Comparison of ENCODE assay signal across 33 mouse cellular contexts in the genomic region with DNA sequence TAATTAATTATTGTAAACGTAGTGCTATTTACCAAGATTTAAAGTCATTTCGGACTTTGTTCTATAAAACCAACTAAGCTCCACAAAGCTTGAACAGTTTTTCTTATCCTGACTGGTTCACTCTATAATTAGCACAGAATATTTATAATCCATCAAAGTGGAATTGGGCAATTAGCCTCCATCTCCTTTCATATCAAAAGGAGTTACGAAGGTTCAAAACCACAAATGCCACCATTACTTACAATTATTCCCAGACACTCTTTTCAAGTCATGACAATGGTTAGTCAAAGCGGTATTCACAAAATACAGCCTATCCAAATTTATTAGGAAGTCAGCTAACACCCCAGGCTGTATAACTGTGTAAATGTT. TPM values are rescaled to one million over a fixed set of nuclear protein-coding genes. Genes with fewer than 3 reads are reported as not detected.
DNase-seq lines count a peak whose midpoint lies in the region; ATAC-seq and TF ChIP-seq lines count a peak whose summit lies in the region.
"Had no signal": no experiment of that assay in that cellular context is flagged by ENCODE, and none has a peak within 500 bp of the region (broad histone marks: within the 10 kb centered on the region; RNA-seq: fewer than 3 reads in every experiment).

No protein-coding gene starts in this region.

- H3K9me3 ChIP-seq in forebrain, embryonic 11.5 days (ENCODE audit: control insufficient read depth, low read length), result no peaks in the 10 kb centered on the region
- H3K9me3 ChIP-seq in forebrain, postnatal 0 days (ENCODE audit: low read length), result no peaks in the 10 kb centered on the region
- H3K9me3 ChIP-seq in forebrain, embryonic 14.5 days (replicated peaks; ENCODE audit: control insufficient read depth, low read length), result no peaks in the 10 kb centered on the region
- no peaks in the 10 kb centered on the region for H3K9me3 ChIP-seq in limb, embryonic 10.5 days (replicated peaks)
- H3K9me3 ChIP-seq: embryonic facial prominence, embryonic 12.5 days; embryonic facial prominence, embryonic 15.5 days; heart, embryonic 12.5 days; heart, embryonic 15.5 days had no signal

- H3K4me3 ChIP-seq in forebrain, embryonic 11.5 days (ENCODE audit: low read depth, low read length), result no peak overlapping the region
- no peak overlapping the region for H3K4me3 ChIP-seq in forebrain, postnatal 0 days (ENCODE audit: low read depth, low read length)
- no peak overlapping the region for H3K4me3 ChIP-seq in forebrain, embryonic 14.5 days (ENCODE audit: low read depth, low read length)
- H3K4me3 ChIP-seq in limb, embryonic 10.5 days, result no peak overlapping the region
- H3K4me3 ChIP-seq: embryonic facial prominence, embryonic 12.5 days; embryonic facial prominence, embryonic 15.5 days; gastrocnemius, adult 2 months; heart, embryonic 12.5 days; heart, embryonic 15.5 days had no signal

- H3K4me1 ChIP-seq in forebrain, embryonic 11.5 days (replicated peaks; ENCODE audit: control insufficient read depth, insufficient read depth, low read length), result no peaks in the 10 kb centered on the region; the same call in 1 of the 2 replicates
- no peaks in the 10 kb centered on the region for H3K4me1 ChIP-seq in forebrain, postnatal 0 days (ENCODE audit: insufficient read depth)
- H3K4me1 ChIP-seq in forebrain, embryonic 14.5 days (ENCODE audit: control insufficient read depth, insufficient read depth, low read length), result peaks cover 7% of the 10 kb centered on the region; the same call in 1 of the 2 replicates
- H3K4me1 ChIP-seq in limb, embryonic 10.5 days, result no peaks in the 10 kb centered on the region
- H3K4me1 ChIP-seq: embryonic facial prominence, embryonic 12.5 days; embryonic facial prominence, embryonic 15.5 days had no signal

- no peak for TF ChIP-seq CTCF in forebrain, postnatal 0 days (IDR thresholded peaks at IDR 0.05; ENCODE audit: low read depth)

- H3K27me3 ChIP-seq in forebrain, embryonic 11.5 days (ENCODE audit: control insufficient read depth, insufficient read depth, low read length), result no peaks in the 10 kb centered on the region
- H3K27me3 ChIP-seq in forebrain, postnatal 0 days (ENCODE audit: insufficient read depth, low read length), result peaks cover 3% of the 10 kb centered on the region
- no peaks in the 10 kb centered on the region for H3K27me3 ChIP-seq in forebrain, embryonic 14.5 days (replicated peaks; ENCODE audit: control insufficient read depth, insufficient read depth, low read length)
- H3K27me3 ChIP-seq in limb, embryonic 10.5 days (ENCODE audit: low read depth, poor library complexity, severe bottlenecking), result no peaks in the 10 kb centered on the region
- H3K27me3 ChIP-seq: embryonic facial prominence, embryonic 12.5 days; embryonic facial prominence, embryonic 15.5 days; heart, embryonic 12.5 days; heart, embryonic 15.5 days; Patski had no signal

- no peak for DNase-seq in forebrain, embryonic 11.5 days (ENCODE audit: low spot score)
- no peak for DNase-seq in forebrain, postnatal 0 days
- peak; percentile 54 for DNase-seq in Muller cell, postnatal 12 days (ENCODE audit: inconsistent ontology term)
- DNase-seq in forebrain, embryonic 14.5 days (ENCODE audit: low spot score), result peak; percentile 49
- DNase-seq in limb, embryonic 10.5 days (ENCODE audit: low spot score), result peak; percentile 1
- no peak for DNase-seq in layer of hippocampus, adult 18-20 months (ENCODE audit: low spot score in 2 of 2)
- DNase-seq in kidney, adult 9 months, result no peak
- DNase-seq: adrenal gland, postnatal 10 days; adrenal gland, postnatal 36 days; cerebellum, adult 11 months; cerebellum, adult 2 months; cerebellum, adult 9-11 months; cerebellum, postnatal 25 days; gastrocnemius, adult 2 months; gastrocnemius, postnatal 14 days; heart, adult 11 months; heart, postnatal 10 days; heart, postnatal 4 days had no signal

- H3K4me2 ChIP-seq in forebrain, embryonic 11.5 days (ENCODE audit: low read depth, low read length, severe bottlenecking), result no peak overlapping the region
- no peak overlapping the region for H3K4me2 ChIP-seq in forebrain, postnatal 0 days (ENCODE audit: low read depth)
- no peak overlapping the region for H3K4me2 ChIP-seq in forebrain, embryonic 14.5 days (ENCODE audit: low read length)
- H3K4me2 ChIP-seq: embryonic facial prominence, embryonic 12.5 days; embryonic facial prominence, embryonic 15.5 days; heart, embryonic 12.5 days; heart, embryonic 15.5 days; hindbrain, embryonic 14.5 days had no signal

- no peak overlapping the region for H3K27ac ChIP-seq in forebrain, embryonic 11.5 days (ENCODE audit: low read depth, low read length)
- no peak overlapping the region for H3K27ac ChIP-seq in forebrain, postnatal 0 days (ENCODE audit: low read depth, low read length)
- H3K27ac ChIP-seq in forebrain, embryonic 14.5 days (ENCODE audit: low read depth, low read length), result no peak overlapping the region
- H3K27ac ChIP-seq in limb, embryonic 10.5 days, result no peak overlapping the region
- H3K27ac ChIP-seq: embryonic facial prominence, embryonic 12.5 days; embryonic facial prominence, embryonic 15.5 days; gastrocnemius, adult 2 months; heart, embryonic 15.5 days; hindbrain, embryonic 14.5 days; hindbrain, postnatal 0 days had no signal

- no peaks in the 10 kb centered on the region for H3K36me3 ChIP-seq in forebrain, embryonic 11.5 days (ENCODE audit: control insufficient read depth, insufficient read depth, low read length)
- no peaks in the 10 kb centered on the region for H3K36me3 ChIP-seq in forebrain, postnatal 0 days (ENCODE audit: insufficient read depth)
- H3K36me3 ChIP-seq in forebrain, embryonic 14.5 days (ENCODE audit: control insufficient read depth, insufficient read depth, low read length), result no peaks in the 10 kb centered on the region
- H3K36me3 ChIP-seq in limb, embryonic 10.5 days, result no peaks in the 10 kb centered on the region
- H3K36me3 ChIP-seq: embryonic facial prominence, embryonic 12.5 days; embryonic facial prominence, embryonic 15.5 days had no signal

- no peak overlapping the region for H3K9ac ChIP-seq in forebrain, embryonic 11.5 days (ENCODE audit: low read length)
- H3K9ac ChIP-seq in forebrain, postnatal 0 days, result no peak overlapping the region
- H3K9ac ChIP-seq in forebrain, embryonic 14.5 days (ENCODE audit: low read length), result no peak overlapping the region
- H3K9ac ChIP-seq: embryonic facial prominence, embryonic 12.5 days; embryonic facial prominence, embryonic 15.5 days; heart, embryonic 12.5 days; heart, embryonic 15.5 days; hindbrain, embryonic 14.5 days had no signal

- ATAC-seq in forebrain, embryonic 11.5 days (replicated peaks; ENCODE audit: low FRiP score), result peak; percentile 63
- ATAC-seq in forebrain, postnatal 0 days, result no peak
- ATAC-seq in forebrain, embryonic 14.5 days, result peak; percentile 43; the same call in 1 of the 2 replicates
- ATAC-seq: hindbrain, postnatal 0 days; inflammation-experienced regulatory T-cells, adult 6 months; intestine, embryonic 16.5 days; Patski had no signal

- WGBS in forebrain, embryonic 11.5 days, result 54% methylated on average over 4 of the region's 4 CpGs
- WGBS in forebrain, postnatal 0 days, result 31% methylated on average over 4 of the region's 4 CpGs
- 11% methylated on average over 4 of the region's 4 CpGs for WGBS in forebrain, embryonic 14.5 days
- 88% methylated on average over 4 of the region's 4 CpGs for WGBS in limb, embryonic 10.5 days

RNA-seq across cellular contexts. Expression of a gene that starts 21.0 kb away (rescaled TPM):
- polyA plus RNA-seq in forebrain, embryonic 11.5 days (2014; fragmentation: Nextera tagmentation; extraction: Ambion mirVana), result 10.0 and 10.3 TPM in 2 replicates
- 4.2 and 4.8 TPM in 2 replicates for total RNA-seq in forebrain, postnatal 0 days (2014; rRNA removed)
- polyA plus RNA-seq in forebrain, postnatal 0 days (2015; fragmentation: Nextera tagmentation; extraction: Ambion mirVana), result 2.8 and 5.8 TPM in 2 replicates
- polyA plus RNA-seq in forebrain, embryonic 14.5 days (2014; fragmentation: Nextera tagmentation; extraction: Ambion mirVana), result 8.2 and 9.0 TPM in 2 replicates
- 4.4 and 6.7 TPM in 2 replicates for polyA plus RNA-seq in limb, embryonic 10.5 days (2016; fragmentation: Nextera tagmentation; extraction: Ambion mirVana)
- total RNA-seq in layer of hippocampus, adult 18-20 months (2021), result under 1 TPM; 0.76 to 0.99 TPM
- total RNA-seq: common myeloid progenitor, adult 5-6 weeks had no signal
- polyA plus RNA-seq: inflammation-experienced regulatory T-cells, adult 6 months; Patski had no signal

RNA-seq across cellular contexts. Expression of a gene that starts 28.2 kb away (rescaled TPM):
- 0.23 TPM in 1 of 2 replicates, not detected in the other for polyA plus RNA-seq in forebrain, embryonic 11.5 days (2014; fragmentation: Nextera tagmentation; extraction: Ambion mirVana)
- 0.38 and 0.46 TPM in 2 replicates for total RNA-seq in forebrain, postnatal 0 days (2014; rRNA removed)
- 0.46 and 0.47 TPM in 2 replicates for polyA plus RNA-seq in forebrain, postnatal 0 days (2015; fragmentation: Nextera tagmentation; extraction: Ambion mirVana)
- 0.17 and 0.27 TPM in 2 replicates for polyA plus RNA-seq in forebrain, embryonic 14.5 days (2014; fragmentation: Nextera tagmentation; extraction: Ambion mirVana)
- not detected in 2 replicates for polyA plus RNA-seq in limb, embryonic 10.5 days (2016; fragmentation: Nextera tagmentation; extraction: Ambion mirVana)
- total RNA-seq in layer of hippocampus, adult 18-20 months (2021), result under 1 TPM; 0.51 to 0.69 TPM
- total RNA-seq: adrenal gland, adult 18-20 months; adrenal gland, postnatal 36 days; common myeloid progenitor, adult 5-6 weeks; ES-E14; gastrocnemius, adult 2 months; gastrocnemius, postnatal 14 days; gastrocnemius, postnatal 4 days; heart, adult 8-10 months; heart, postnatal 10 days; heart, postnatal 4 days; hindbrain, postnatal 0 days had no signal
- polyA plus RNA-seq: cerebellum, adult 2 months; embryonic facial prominence, embryonic 15.5 days; heart, embryonic 15.5 days; hindbrain, embryonic 11.5 days; hindbrain, embryonic 14.5 days; inflammation-experienced regulatory T-cells, adult 6 months; intestine, embryonic 16.5 days; Patski had no signal

Comparison
In these comparisons a context has a peak if more than half of its experiments do, and no peak if none do; other contexts are left out.
1. DNase-seq: peak in Muller cell, postnatal 12 days (single experiment), forebrain, embryonic 14.5 days (single experiment) and limb, embryonic 10.5 days (single experiment); none in forebrain, embryonic 11.5 days (single experiment), forebrain, postnatal 0 days (single experiment), layer of hippocampus, adult 18-20 months (0 of 2) and kidney, adult 9 months (single experiment).